Mouse (Mus musculus) small intestine, adult 2 months (tissue): ENCODE data around the gene Cdk15.

Experiments used
- CTCF ChIP-seq: fragments of 200-500 bp; IDR thresholded peaks from 2 replicates; pipeline ENCODE4 v1.5.1; 2012; ENCODE audit warnings: low read depth, mild to moderate bottlenecking, control low read depth, inconsistent platforms, low read length, moderate library complexity, mixed read lengths; ENCODE audit not compliant: insufficient replicate concordance, insufficient read length; ENCODE audit errors: extremely low read depth
- POLR2A ChIP-seq: fragments of 200-500 bp; IDR thresholded peaks from 2 replicates; pipeline ENCODE4 v1.6.1; 2012; ENCODE audit warnings: low read depth, mild to moderate bottlenecking, control low read depth, inconsistent platforms, low read length, moderate library complexity

DNA sequence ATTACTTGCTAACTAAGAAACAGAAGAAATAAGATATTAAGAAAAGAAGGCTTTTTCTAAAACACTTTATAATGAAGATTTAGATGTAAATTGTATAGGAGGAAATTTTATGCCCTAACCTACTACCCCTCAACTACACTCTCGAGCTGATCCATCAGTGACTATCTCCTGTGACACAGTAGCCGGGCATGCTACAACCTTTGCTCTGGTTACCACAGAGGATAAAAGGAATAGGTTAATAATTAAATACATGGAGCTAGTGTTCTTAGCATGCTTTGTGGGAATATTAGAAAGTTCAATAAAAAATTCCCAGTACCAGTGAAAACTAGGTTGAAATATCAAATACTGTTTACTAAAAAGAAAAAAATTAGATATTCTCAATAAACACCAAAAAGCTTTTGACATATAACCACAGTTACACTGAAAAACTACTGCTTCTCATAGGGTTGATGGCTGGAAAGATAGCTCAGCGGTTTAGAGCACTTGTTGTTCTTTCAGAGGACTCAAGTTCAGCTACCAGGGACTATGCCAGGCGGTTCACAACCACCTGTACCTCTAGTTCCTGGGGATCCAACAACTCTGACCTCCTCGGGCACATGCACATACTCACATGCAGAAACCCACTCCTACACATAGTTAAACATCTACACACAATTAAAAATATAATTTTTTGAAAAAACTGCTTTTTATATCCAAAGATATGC lies 44.5 kb upstream of the Cdk15 start:
- TF ChIP-seq POLR2A, result no peak
- TF ChIP-seq CTCF, result no peak
